Mouse (Mus musculus) G1E (cell line): Measurements from ENCODE around the gene Smco2. TPM values are rescaled to one million over a fixed set of nuclear protein-coding genes. Genes with fewer than 3 reads are reported as not detected.

Source experiments
- ATAC-seq: 2 replicates; pipeline ENCODE4 v1.8.0; 2016; ENCODE audit warnings: mild to moderate bottlenecking; ENCODE audit not compliant: insufficient number of reproducible peaks, poor library complexity, low FRiP score, severe bottlenecking; ENCODE audit errors: extremely low read depth
- DNase-seq: peaks from one replicate; pipeline ENCODE4 v3.0.0; 2012; ENCODE audit warnings: low spot score
- H3K27me3 ChIP-seq: 2 replicates; pipeline ENCODE4 v1.6.1; 2012; ENCODE audit warnings: mild to moderate bottlenecking, low read length, inconsistent platforms; ENCODE audit not compliant: insufficient read depth
- H3K36me3 ChIP-seq: replicated peaks from 2 replicates; pipeline ENCODE3; 2012; ENCODE audit warnings: mild to moderate bottlenecking, inconsistent platforms
- H3K4me1 ChIP-seq: 2 replicates; pipeline ENCODE4 v1.6.1; 2012; ENCODE audit warnings: low read depth, low read length, inconsistent platforms, mixed read lengths; ENCODE audit not compliant: insufficient read depth
- H3K4me3 ChIP-seq: 2 replicates; pipeline ENCODE4 v1.5.1; 2012; ENCODE audit warnings: low read depth, mild to moderate bottlenecking, inconsistent platforms, low read length, moderate library complexity, mixed read lengths
- H3K9me3 ChIP-seq: replicated peaks from 2 replicates; pipeline ENCODE4 v1.6.1; 2012; ENCODE audit warnings: inconsistent platforms
- CTCF ChIP-seq: IDR thresholded peaks from 2 replicates; pipeline ENCODE4 v1.5.1; 2012; ENCODE audit warnings: low read depth, low read length, inconsistent platforms, mixed read lengths
- GATA1 ChIP-seq: IDR thresholded peaks from 2 replicates; pipeline ENCODE4 v1.6.1; 2012; ENCODE audit warnings: borderline replicate concordance, low read length, inconsistent platforms, mixed read lengths
- GATA2 ChIP-seq: IDR thresholded peaks from 2 replicates; pipeline ENCODE4 v1.6.1; 2012; ENCODE audit warnings: low read depth, low read length, inconsistent platforms, borderline replicate concordance
- POLR2AphosphoS5 ChIP-seq: IDR thresholded peaks from 2 replicates; pipeline ENCODE4 v1.6.1; 2012; ENCODE audit warnings: low read depth, low read length, inconsistent platforms; ENCODE audit not compliant: insufficient replicate concordance
- TAL1 ChIP-seq: conservative IDR thresholded peaks from 2 replicates; pipeline ENCODE4 v1.6.1; 2012; ENCODE audit warnings: low read depth, low read length, inconsistent platforms, mixed read lengths
- polyA plus RNA-seq: library from polyadenylated mRNA; stranded (reverse); fragments of >175 nt; gene quantifications from 2 replicates; pipeline ENCODE4 v1.2.3, GENCODE M21; 2012
- total RNA-seq, 2 experiments: library from RNA; stranded (forward) in 1 of 2; stranded (reverse) in 1 of 2; fragments of 200-1000 nt in 1 of 2; fragments of >200 nt in 1 of 2; fragmentation: Nextera tagmentation in 1 of 2; gene quantifications; 2 replicates each; pipeline ENCODE4 v1.2.3; 2014 to 2017

Smco2 gene
- total and polyA plus RNA-seq, 3 experiments: 0.60 TPM; not detected in 2

GRCm38 (mm10) chr6:146865701-146866100 lies 15.8 kb downstream of the Smco2 start:
- no peak for ATAC-seq
- DNase-seq: no peak
- H3K4me3 ChIP-seq: no peak overlapping the region
- no peak for TF ChIP-seq GATA2
- TF ChIP-seq TAL1: no peak
- TF ChIP-seq GATA1: no peak
- no peak for TF ChIP-seq POLR2AphosphoS5
- no peak for TF ChIP-seq CTCF
- H3K36me3 ChIP-seq: no peaks in the 10 kb centered on the region
- peaks cover 7% of the 10 kb centered on the region; the same call in 1 of the 2 replicates for H3K27me3 ChIP-seq
- no peaks in the 10 kb centered on the region for H3K9me3 ChIP-seq
- no peaks in the 10 kb centered on the region for H3K4me1 ChIP-seq

- H3K4me1 ChIP-seq: no peaks in the 10 kb centered on the region
- H3K9me3 ChIP-seq: peaks cover 2% of the 10 kb centered on the region
- no peak for ATAC-seq
- no peaks in the 10 kb centered on the region for H3K36me3 ChIP-seq
- TF ChIP-seq CTCF: no peak
- no peak for DNase-seq
- no peak overlapping the region for H3K4me3 ChIP-seq
- peaks cover 6% of the 10 kb centered on the region; the same call in 1 of the 2 replicates for H3K27me3 ChIP-seq
Observed at GRCm38 (mm10) chr6:146871975-146872374, 22.1 kb downstream of the Smco2 start.

- ATAC-seq (no peak), DNase-seq (no peak)
- peaks cover 6% of the 10 kb centered on the region; the same call in 1 of the 2 replicates for H3K27me3 ChIP-seq
- TF ChIP-seq CTCF: no peak
- no peak for TF ChIP-seq POLR2AphosphoS5
- TF ChIP-seq GATA2: no peak
- TF ChIP-seq GATA1: no peak
- no peak for TF ChIP-seq TAL1
- H3K4me1 ChIP-seq: no peaks in the 10 kb centered on the region
- H3K4me3 ChIP-seq: no peak overlapping the region
- H3K36me3 ChIP-seq: no peaks in the 10 kb centered on the region
- H3K9me3 ChIP-seq: peaks cover 9% of the 10 kb centered on the region
Observed at GRCm38 (mm10) chr6:146874415-146874814, 24.5 kb downstream of the Smco2 start.

- Histone ChIP-seq H3K4me1 (no peaks in the 10 kb centered on the region), H3K9me3 (peaks cover 9% of the 10 kb centered on the region), H3K4me3 (no peak overlapping the region), H3K27me3 (no peaks in the 10 kb centered on the region; the same call in 1 of the 2 replicates), H3K36me3 (no peaks in the 10 kb centered on the region)
- DNase-seq: no peak
- TF ChIP-seq POLR2AphosphoS5 (no peak), CTCF (0 out of 2 replicates have a peak, but pooled peaks have one; percentile 6)
- ATAC-seq: no peak
Observed at GRCm38 (mm10) chr6:146876820-146877219, 26.9 kb downstream of the Smco2 start.

- ATAC-seq (no peak), DNase-seq (no peak)
- Histone ChIP-seq H3K4me3 (no peak overlapping the region), H3K9me3 (peaks cover 9% of the 10 kb centered on the region), H3K4me1 (no peaks in the 10 kb centered on the region), H3K36me3 (no peaks in the 10 kb centered on the region), H3K27me3 (peaks cover 1% of the 10 kb centered on the region; the same call in 1 of the 2 replicates)
- TF ChIP-seq TAL1 (no peak), CTCF (no peak)
Observed at GRCm38 (mm10) chr6:146877425-146878045, 27.6 kb downstream of the Smco2 start.

GRCm38 (mm10) chr6:146878926-146879325 lies 29.0 kb downstream of the Smco2 start:
- DNase-seq (no peak), ATAC-seq (no peak)
- H3K9me3 ChIP-seq: peaks cover 9% of the 10 kb centered on the region
- H3K27me3 ChIP-seq: peaks cover 4% of the 10 kb centered on the region; the same call in 1 of the 2 replicates
- no peak overlapping the region for H3K4me3 ChIP-seq
- TF ChIP-seq GATA1 (no peak), POLR2AphosphoS5 (no peak), GATA2 (no peak), TAL1 (no peak), CTCF (no peak)
- no peaks in the 10 kb centered on the region for H3K36me3 ChIP-seq
- no peaks in the 10 kb centered on the region for H3K4me1 ChIP-seq

GRCm38 (mm10) chr6:146879856-146880255 lies 30.0 kb downstream of the Smco2 start:
- Histone ChIP-seq H3K4me1 (peaks cover 2% of the 10 kb centered on the region; the same call in 1 of the 2 replicates), H3K9me3 (peaks cover 9% of the 10 kb centered on the region), H3K4me3 (no peak overlapping the region), H3K36me3 (no peaks in the 10 kb centered on the region), H3K27me3 (peaks cover 4% of the 10 kb centered on the region; the same call in 1 of the 2 replicates)
- TF ChIP-seq TAL1: no peak
- TF ChIP-seq GATA1: no peak
- no peak for TF ChIP-seq GATA2
- TF ChIP-seq POLR2AphosphoS5: no peak
- TF ChIP-seq CTCF: no peak
- no peak for DNase-seq
- no peak for ATAC-seq
